Mouse (Mus musculus) R1 (cell line): ENCODE results near the gene Inhbc.
A peak's percentile ranks its signal among the peaks of the same experiment; 100 is the strongest.
"Not testable (repeated sequence)": the region's sequence is repeated elsewhere in the genome, so short reads cannot be mapped to it uniquely, and the experiment has no call there.

Experiments
- DNase-seq: peaks from one replicate; pipeline ENCODE4 v3.0.0-alpha.2; 2018; ENCODE audit warnings: low read depth, low spot score

Gene Inhbc

GRCm38 (mm10) chr10:127326017-127326801 is 44.0 kb downstream of the Inhbc start:
- DNase-seq: peak; percentile 50

GRCm38 (mm10) chr10:127325454-127326016 is 44.7 kb downstream of the Inhbc start:
- no peak for DNase-seq

- peak; percentile 94 for DNase-seq
These were observed 45.7 kb downstream of the Inhbc start for GRCm38 (mm10) chr10:127324495-127324894.

GRCm38 (mm10) chr10:127323131-127323855 is 46.9 kb downstream of the Inhbc start:
- no peak for DNase-seq

GRCm38 (mm10) chr10:127322669-127323068 is 47.6 kb downstream of the Inhbc start:
- no peak for DNase-seq

- peak; percentile 54 for DNase-seq
These were observed 48.1 kb downstream of the Inhbc start for GRCm38 (mm10) chr10:127322178-127322577.

- no peak for DNase-seq
These were observed 48.6 kb downstream of the Inhbc start, which contains the start of gene Arhgap9 for GRCm38 (mm10) chr10:127321621-127322020. Arhgap9 (plus strand) TSS chr10:127321964.

GRCm38 (mm10) chr10:127319969-127320368 is 50.3 kb downstream of the Inhbc start:
- DNase-seq: no peak

GRCm38 (mm10) chr10:127318009-127318408 is 52.2 kb downstream of the Inhbc start:
- DNase-seq: no peak

- no peak for DNase-seq
These were observed 53.0 kb downstream of the Inhbc start for GRCm38 (mm10) chr10:127317277-127317676.

GRCm38 (mm10) chr10:127314950-127315349 is 55.3 kb downstream of the Inhbc start:
- DNase-seq: peak; percentile 61

- DNase-seq: not testable (repeated sequence)
These were observed 56.7 kb downstream of the Inhbc start for GRCm38 (mm10) chr10:127313516-127313915.

- no peak for DNase-seq
These were observed 57.4 kb downstream of the Inhbc start for GRCm38 (mm10) chr10:127312858-127313257.

- peak; percentile 98 for DNase-seq
These were observed 57.9 kb downstream of the Inhbc start for GRCm38 (mm10) chr10:127312356-127312676.

GRCm38 (mm10) chr10:127311476-127312355 is 58.5 kb downstream of the Inhbc start, which contains the start of gene Mars:
Mars (minus strand) TSS chr10:127311786.
- peak; percentile 99 for DNase-seq

- peak; percentile 93 for DNase-seq
These were observed 59.4 kb downstream of the Inhbc start for GRCm38 (mm10) chr10:127310523-127311475.

- not testable (repeated sequence) for DNase-seq
These were observed 61.1 kb downstream of the Inhbc start for GRCm38 (mm10) chr10:127309167-127309566.
